Mouse (Mus musculus): Measurements from ENCODE around the gene Fam173a.

- TF ChIP-seq CTCF (IDR thresholded peaks at IDR 0.05) (no peak), EP300 (IDR thresholded peaks at IDR 0.05) (no peak)
These were observed 5.8 kb downstream of the Fam173a start for GRCm38 (mm10) chr17:25786781-25787504.
